ENCODE assay signal across 8 mouse cellular contexts in the genomic region with DNA sequence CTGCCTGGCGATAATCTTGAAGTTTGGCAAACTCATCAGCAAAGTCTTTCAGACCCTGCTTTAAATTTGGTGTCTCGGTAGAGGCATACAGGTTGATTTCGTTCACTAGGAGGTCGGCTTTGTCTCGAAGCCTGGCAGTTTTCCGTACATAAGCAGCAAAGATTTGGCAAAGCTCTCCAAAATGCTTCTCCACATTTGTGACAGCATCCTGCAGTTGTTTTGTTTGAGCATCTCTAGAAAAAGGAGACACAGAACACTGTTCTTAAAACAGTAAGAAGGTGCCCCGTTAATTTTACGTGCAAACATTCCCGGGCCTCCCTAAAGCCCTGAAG. TPM values are rescaled to one million over a fixed set of nuclear protein-coding genes. Genes with fewer than 3 reads are reported as not detected.
DNase-seq lines count a peak whose midpoint lies in the region; ATAC-seq lines count a peak whose summit lies in the region.

No protein-coding gene starts in this region.

- DNase-seq in lung, postnatal 25 days (ENCODE audit: low spot score): no peak
- DNase-seq in embryonic facial prominence, embryonic 14.5 days (ENCODE audit: low spot score): no peak
- DNase-seq in cerebellum, adult 8-10 months: no peak
- DNase-seq in ovary, postnatal 36 days (ENCODE audit: low spot score): no peak
- DNase-seq in gastrocnemius, adult 18-20 months (ENCODE audit: low spot score): no peak

- no peak for ATAC-seq in lung, embryonic 15.5 days (ENCODE audit: borderline replicate concordance, extremely low read depth, low FRiP score, low TSS enrichment)
- ATAC-seq in embryonic facial prominence, embryonic 14.5 days (ENCODE audit: low read depth): no peak
- no peak for ATAC-seq in intestine, embryonic 16.5 days
- 0 out of 2 replicates have a peak, but pooled peaks have one; percentile 10 for ATAC-seq in neural tube, embryonic 13.5 days (ENCODE audit: low read depth)

- no peaks in the 10 kb centered on the region for H3K27me3 ChIP-seq in lung, embryonic 15.5 days
- H3K27me3 ChIP-seq in embryonic facial prominence, embryonic 14.5 days (replicated peaks; ENCODE audit: control insufficient read depth, insufficient read depth, low read length): no peaks in the 10 kb centered on the region
- no peaks in the 10 kb centered on the region for H3K27me3 ChIP-seq in intestine, embryonic 16.5 days (replicated peaks; ENCODE audit: control insufficient read depth, insufficient read depth, low read length)
- no peaks in the 10 kb centered on the region for H3K27me3 ChIP-seq in neural tube, embryonic 13.5 days

- peak overlapping the region; percentile 94 for H3K9ac ChIP-seq in lung, embryonic 15.5 days
- peak overlapping the region; percentile 98 for H3K9ac ChIP-seq in embryonic facial prominence, embryonic 14.5 days (ENCODE audit: low read depth, low read length)
- peak overlapping the region; percentile 96 for H3K9ac ChIP-seq in intestine, embryonic 16.5 days (ENCODE audit: low read depth, low read length)
- peak overlapping the region; percentile 93 for H3K9ac ChIP-seq in neural tube, embryonic 13.5 days

- peak overlapping the region; percentile 89 for H3K27ac ChIP-seq in lung, embryonic 15.5 days
- peak overlapping the region; percentile 93 for H3K27ac ChIP-seq in embryonic facial prominence, embryonic 14.5 days (replicated peaks; ENCODE audit: low read depth, low read length)
- H3K27ac ChIP-seq in intestine, embryonic 16.5 days (ENCODE audit: low read length): peak overlapping the region; percentile 84; the same call in 1 of the 2 replicates
- H3K27ac ChIP-seq in neural tube, embryonic 13.5 days (replicated peaks): peak overlapping the region; percentile 95

- WGBS in lung, embryonic 15.5 days: 7% methylated on average over 9 of the region's 9 CpGs
- 15% methylated on average over 9 of the region's 9 CpGs for WGBS in embryonic facial prominence, embryonic 14.5 days
- 12% methylated on average over 9 of the region's 9 CpGs for WGBS in intestine, embryonic 16.5 days
- WGBS in neural tube, embryonic 13.5 days: 16% methylated on average over 9 of the region's 9 CpGs

- H3K36me3 ChIP-seq in lung, embryonic 15.5 days: peaks cover 22% of the 10 kb centered on the region; the same call in 1 of the 2 replicates
- peaks cover 28% of the 10 kb centered on the region for H3K36me3 ChIP-seq in embryonic facial prominence, embryonic 14.5 days (ENCODE audit: control insufficient read depth, insufficient read depth, low read length)
- 0 out of 2 replicates have a peak, but pooled peaks cover 2% of the 10 kb centered on the region for H3K36me3 ChIP-seq in intestine, embryonic 16.5 days (ENCODE audit: control insufficient read depth, insufficient read depth, low read length)
- peaks cover 21% of the 10 kb centered on the region for H3K36me3 ChIP-seq in neural tube, embryonic 13.5 days

- peak overlapping the region; percentile 92 for H3K4me3 ChIP-seq in lung, embryonic 15.5 days
- H3K4me3 ChIP-seq in embryonic facial prominence, embryonic 14.5 days (ENCODE audit: low read depth, low read length): peak overlapping the region; percentile 78
- peak overlapping the region; percentile 87 for H3K4me3 ChIP-seq in intestine, embryonic 16.5 days (ENCODE audit: low read length)
- peak overlapping the region; percentile 78 for H3K4me3 ChIP-seq in neural tube, embryonic 13.5 days

- H3K4me2 ChIP-seq in lung, embryonic 15.5 days: peak overlapping the region; percentile 65
- peak overlapping the region; percentile 58 for H3K4me2 ChIP-seq in embryonic facial prominence, embryonic 14.5 days (ENCODE audit: low read depth, low read length)
- peak overlapping the region; percentile 85 for H3K4me2 ChIP-seq in intestine, embryonic 16.5 days (ENCODE audit: low read depth, low read length)
- peak overlapping the region; percentile 71 for H3K4me2 ChIP-seq in neural tube, embryonic 13.5 days

- no peaks in the 10 kb centered on the region for H3K9me3 ChIP-seq in lung, embryonic 15.5 days
- H3K9me3 ChIP-seq in embryonic facial prominence, embryonic 14.5 days (ENCODE audit: control insufficient read depth, low read length): no peaks in the 10 kb centered on the region
- no peaks in the 10 kb centered on the region for H3K9me3 ChIP-seq in intestine, embryonic 16.5 days (ENCODE audit: control insufficient read depth, low read length)
- H3K9me3 ChIP-seq in neural tube, embryonic 13.5 days: no peaks in the 10 kb centered on the region

- H3K4me1 ChIP-seq in lung, embryonic 15.5 days: peaks cover 7% of the 10 kb centered on the region
- peaks cover 5% of the 10 kb centered on the region for H3K4me1 ChIP-seq in embryonic facial prominence, embryonic 14.5 days (ENCODE audit: control insufficient read depth, insufficient read depth, low read length)
- peaks cover 9% of the 10 kb centered on the region for H3K4me1 ChIP-seq in intestine, embryonic 16.5 days (ENCODE audit: control insufficient read depth, insufficient read depth, low read length)
- H3K4me1 ChIP-seq in neural tube, embryonic 13.5 days (replicated peaks): peaks cover 12% of the 10 kb centered on the region

RNA-seq across cellular contexts. Expression of a gene that starts 0.9 kb away (rescaled TPM):
- polyA plus RNA-seq in lung, embryonic 15.5 days (2015; fragmentation: Nextera tagmentation; extraction: Ambion mirVana): 85.3 and 95.4 TPM in 2 replicates
- 88.2 and 94.6 TPM in 2 replicates for polyA plus RNA-seq in embryonic facial prominence, embryonic 14.5 days (2014; fragmentation: Nextera tagmentation; extraction: Ambion mirVana)
- polyA plus RNA-seq in intestine, embryonic 16.5 days (2015; fragmentation: Nextera tagmentation; extraction: Ambion mirVana): 42.2 and 47.2 TPM in 2 replicates
- polyA plus RNA-seq in neural tube, embryonic 13.5 days (2015; fragmentation: Nextera tagmentation; extraction: Ambion mirVana): 92.0 and 97.0 TPM in 2 replicates
- 1 to 10 TPM; 6.2 to 7.7 TPM for total RNA-seq in gastrocnemius, adult 18-20 months (2021)

RNA-seq across cellular contexts. Expression of a gene that starts 30.9 kb away (rescaled TPM):
- polyA plus RNA-seq in lung, embryonic 15.5 days (2015; fragmentation: Nextera tagmentation; extraction: Ambion mirVana): 5.9 and 7.1 TPM in 2 replicates
- polyA plus RNA-seq in embryonic facial prominence, embryonic 14.5 days (2014; fragmentation: Nextera tagmentation; extraction: Ambion mirVana): 6.1 and 7.8 TPM in 2 replicates
- 4.0 and 4.7 TPM in 2 replicates for polyA plus RNA-seq in intestine, embryonic 16.5 days (2015; fragmentation: Nextera tagmentation; extraction: Ambion mirVana)
- polyA plus RNA-seq in neural tube, embryonic 13.5 days (2015; fragmentation: Nextera tagmentation; extraction: Ambion mirVana): 9.1 and 9.7 TPM in 2 replicates
- 1 to 10 TPM; 2.9 to 4.4 TPM for total RNA-seq in gastrocnemius, adult 18-20 months (2021)
